Mouse (Mus musculus): ENCODE measurements around the gene H3f3b.

The H3f3b gene

GRCm38 (mm10) chr11:116001725-116002124, 26.0 kb downstream of the H3f3b start:
- 71% methylated on average over 6 of the region's 6 CpGs for WGBS

- 61% methylated on average over 10 of the region's 10 CpGs for WGBS
Observed at GRCm38 (mm10) chr11:116000607-116001006, 27.2 kb downstream of the H3f3b start.

- WGBS, result 14% methylated on average over 14 of the region's 14 CpGs
Observed at GRCm38 (mm10) chr11:115999538-116000143, 28.1 kb downstream of the H3f3b start.

GRCm38 (mm10) chr11:115999027-115999426, 28.7 kb downstream of the H3f3b start:
- 88% methylated on average over 7 of the region's 7 CpGs for WGBS

- 75% methylated on average over 5 of the region's 5 CpGs for WGBS
Observed at GRCm38 (mm10) chr11:115997662-115998061, 30.1 kb downstream of the H3f3b start.

GRCm38 (mm10) chr11:115997047-115997446, 30.7 kb downstream of the H3f3b start:
- WGBS, result 84% methylated on average over 4 of the region's 4 CpGs

GRCm38 (mm10) chr11:115995256-115995655, 32.5 kb downstream of the H3f3b start:
- WGBS, result 98% methylated on average over 3 of the region's 3 CpGs

- 72% methylated on average over 4 of the region's 4 CpGs for WGBS
Observed at GRCm38 (mm10) chr11:115992098-115992497, 35.7 kb downstream of the H3f3b start.

GRCm38 (mm10) chr11:115989686-115990085, 38.1 kb downstream of the H3f3b start:
- 45% methylated on average over 15 of the region's 15 CpGs for WGBS

- WGBS, result 89% methylated on average over 8 of the region's 8 CpGs
Observed at GRCm38 (mm10) chr11:115983291-115983690, 44.5 kb downstream of the H3f3b start.

GRCm38 (mm10) chr11:115982472-115982871, 45.3 kb downstream of the H3f3b start:
- WGBS, result 83% methylated on average over 15 of the region's 15 CpGs

- WGBS, result 35% methylated on average over 12 of the region's 12 CpGs
Observed at GRCm38 (mm10) chr11:115975544-115975943, 52.2 kb downstream of the H3f3b start.

GRCm38 (mm10) chr11:115975083-115975420, 52.7 kb downstream of the H3f3b start:
- WGBS, result 7% methylated on average over 18 of the region's 18 CpGs

GRCm38 (mm10) chr11:115974309-115975082, 53.3 kb downstream of the H3f3b start, which contains the start of gene Itgb4:
Gene Itgb4, plus strand, starts transcription at chr11:115974709.
- 15% methylated on average over 54 of the region's 58 CpGs for WGBS

Measured in cerebral cortex, adult 2 months (tissue).